Mouse (Mus musculus): ENCODE measurements around the gene Fut8. TPM values are rescaled to one million over a fixed set of nuclear protein-coding genes. Genes with fewer than 3 reads are reported as not detected.

The Fut8 gene
- polyA plus RNA-seq, 1 experiment from 2014 or later = 26.2 TPM

GRCm38 (mm10) chr12:77309507-77309906 lies 71.6 kb downstream of the Fut8 start:
- Histone ChIP-seq H3K27ac (no peak overlapping the region), H3K4me3 (replicated peaks) (no peak overlapping the region), H3K9ac (replicated peaks) (no peak overlapping the region), H3K9me3 (no peaks in the 10 kb centered on the region), H3K27me3 (no peaks in the 10 kb centered on the region), H3K4me1 (replicated peaks) (0 out of 2 replicates have a peak, but pooled peaks cover 6% of the 10 kb centered on the region), H3K36me3 (no peaks in the 10 kb centered on the region), H3K4me2 (no peak overlapping the region)
- no peak for ATAC-seq (ENCODE audit: insufficient number of reproducible peaks, insufficient read depth, low FRiP score, low TSS enrichment, low read depth)

- Histone ChIP-seq H3K27ac (no peak overlapping the region), H3K9me3 (no peaks in the 10 kb centered on the region), H3K9ac (replicated peaks) (no peak overlapping the region), H3K27me3 (no peaks in the 10 kb centered on the region), H3K4me2 (no peak overlapping the region), H3K36me3 (no peaks in the 10 kb centered on the region), H3K4me3 (replicated peaks) (no peak overlapping the region), H3K4me1 (replicated peaks) (no peaks in the 10 kb centered on the region; the same call in 1 of the 2 replicates)
- ATAC-seq (ENCODE audit: insufficient number of reproducible peaks, insufficient read depth, low FRiP score, low TSS enrichment, low read depth) = no peak
Measured at GRCm38 (mm10) chr12:77313502-77313901, 75.6 kb downstream of the Fut8 start.

- Histone ChIP-seq H3K4me1 (replicated peaks) (no peaks in the 10 kb centered on the region; the same call in 1 of the 2 replicates), H3K36me3 (no peaks in the 10 kb centered on the region), H3K27ac (no peak overlapping the region), H3K4me2 (no peak overlapping the region), H3K27me3 (no peaks in the 10 kb centered on the region), H3K4me3 (replicated peaks) (no peak overlapping the region), H3K9me3 (no peaks in the 10 kb centered on the region), H3K9ac (replicated peaks) (no peak overlapping the region)
- no peak for ATAC-seq (ENCODE audit: insufficient number of reproducible peaks, insufficient read depth, low FRiP score, low TSS enrichment, low read depth)
- 61% methylated on average over 3 of the region's 3 CpGs for WGBS
Measured at GRCm38 (mm10) chr12:77324142-77324541, 86.2 kb downstream of the Fut8 start.

- H3K9ac ChIP-seq (replicated peaks) = no peak overlapping the region
- no peak overlapping the region for H3K4me2 ChIP-seq
- H3K4me3 ChIP-seq (replicated peaks) = no peak overlapping the region
- H3K27ac ChIP-seq = no peak overlapping the region
- H3K36me3 ChIP-seq = no peaks in the 10 kb centered on the region
- no peaks in the 10 kb centered on the region for H3K4me1 ChIP-seq (replicated peaks)
- H3K27me3 ChIP-seq = no peaks in the 10 kb centered on the region
- no peak for ATAC-seq (ENCODE audit: insufficient number of reproducible peaks, insufficient read depth, low FRiP score, low TSS enrichment, low read depth)
- H3K9me3 ChIP-seq = no peaks in the 10 kb centered on the region
- 82% methylated on average over 1 of the region's 1 CpGs for WGBS
Measured at GRCm38 (mm10) chr12:77346521-77346920, 108.6 kb downstream of the Fut8 start.

GRCm38 (mm10) chr12:77349543-77349942 lies 111.6 kb downstream of the Fut8 start:
- no peak overlapping the region for H3K27ac ChIP-seq
- no peaks in the 10 kb centered on the region for H3K9me3 ChIP-seq
- no peak for ATAC-seq (ENCODE audit: insufficient number of reproducible peaks, insufficient read depth, low FRiP score, low TSS enrichment, low read depth)
- H3K4me1 ChIP-seq (replicated peaks) = no peaks in the 10 kb centered on the region
- no peaks in the 10 kb centered on the region for H3K27me3 ChIP-seq
- no peak overlapping the region for H3K9ac ChIP-seq (replicated peaks)
- H3K4me2 ChIP-seq = no peak overlapping the region
- H3K4me3 ChIP-seq (replicated peaks) = no peak overlapping the region
- H3K36me3 ChIP-seq = no peaks in the 10 kb centered on the region

GRCm38 (mm10) chr12:77415720-77416119 lies 177.8 kb downstream of the Fut8 start:
- Histone ChIP-seq H3K4me3 (replicated peaks) (no peak overlapping the region), H3K27ac (no peak overlapping the region), H3K4me1 (replicated peaks) (no peaks in the 10 kb centered on the region), H3K9ac (replicated peaks) (no peak overlapping the region), H3K27me3 (no peaks in the 10 kb centered on the region), H3K36me3 (no peaks in the 10 kb centered on the region), H3K4me2 (no peak overlapping the region), H3K9me3 (no peaks in the 10 kb centered on the region)
- 87% methylated on average over 1 of the region's 1 CpGs for WGBS
- no peak for ATAC-seq (ENCODE audit: insufficient number of reproducible peaks, insufficient read depth, low FRiP score, low TSS enrichment, low read depth)

- no peak overlapping the region for H3K9ac ChIP-seq (replicated peaks)
- no peak for ATAC-seq (ENCODE audit: insufficient number of reproducible peaks, insufficient read depth, low FRiP score, low TSS enrichment, low read depth)
- 82% methylated on average over 6 of the region's 6 CpGs for WGBS
- H3K4me3 ChIP-seq (replicated peaks) = no peak overlapping the region
- no peaks in the 10 kb centered on the region for H3K4me1 ChIP-seq (replicated peaks)
- no peaks in the 10 kb centered on the region for H3K27me3 ChIP-seq
- no peaks in the 10 kb centered on the region for H3K36me3 ChIP-seq
- H3K27ac ChIP-seq = no peak overlapping the region
- no peaks in the 10 kb centered on the region for H3K9me3 ChIP-seq
- H3K4me2 ChIP-seq = no peak overlapping the region
Measured at GRCm38 (mm10) chr12:77421667-77422393, 183.9 kb downstream of the Fut8 start.

GRCm38 (mm10) chr12:77426093-77426492 lies 188.2 kb downstream of the Fut8 start:
- Histone ChIP-seq H3K9ac (replicated peaks) (no peak overlapping the region), H3K4me3 (replicated peaks) (no peak overlapping the region), H3K27me3 (no peaks in the 10 kb centered on the region), H3K4me1 (replicated peaks) (no peaks in the 10 kb centered on the region), H3K9me3 (no peaks in the 10 kb centered on the region), H3K36me3 (no peaks in the 10 kb centered on the region), H3K4me2 (no peak overlapping the region), H3K27ac (no peak overlapping the region)
- WGBS = 88% methylated on average over 3 of the region's 3 CpGs
- ATAC-seq (ENCODE audit: insufficient number of reproducible peaks, insufficient read depth, low FRiP score, low TSS enrichment, low read depth) = no peak

- H3K9ac ChIP-seq (replicated peaks) = no peak overlapping the region
- no peak overlapping the region for H3K27ac ChIP-seq
- H3K27me3 ChIP-seq = no peaks in the 10 kb centered on the region
- H3K9me3 ChIP-seq = no peaks in the 10 kb centered on the region
- no peaks in the 10 kb centered on the region for H3K4me1 ChIP-seq (replicated peaks)
- no peak overlapping the region for H3K4me3 ChIP-seq (replicated peaks)
- WGBS = 65% methylated on average over 1 of the region's 1 CpGs
- ATAC-seq (ENCODE audit: insufficient number of reproducible peaks, insufficient read depth, low FRiP score, low TSS enrichment, low read depth) = no peak
- no peak overlapping the region for H3K4me2 ChIP-seq
- H3K36me3 ChIP-seq = no peaks in the 10 kb centered on the region
Measured at GRCm38 (mm10) chr12:77428165-77428564, 190.2 kb downstream of the Fut8 start.

- no peak for ATAC-seq (ENCODE audit: insufficient number of reproducible peaks, insufficient read depth, low FRiP score, low TSS enrichment, low read depth)
- Histone ChIP-seq H3K36me3 (no peaks in the 10 kb centered on the region), H3K9ac (replicated peaks) (no peak overlapping the region)
Measured at GRCm38 (mm10) chr12:77429381-77429780, 191.5 kb downstream of the Fut8 start.

GRCm38 (mm10) chr12:77436733-77437132 lies 198.8 kb downstream of the Fut8 start:
- Histone ChIP-seq H3K4me3 (replicated peaks) (no peak overlapping the region), H3K36me3 (no peaks in the 10 kb centered on the region), H3K4me1 (replicated peaks) (no peaks in the 10 kb centered on the region), H3K27me3 (no peaks in the 10 kb centered on the region), H3K27ac (no peak overlapping the region), H3K9ac (replicated peaks) (no peak overlapping the region), H3K9me3 (no peaks in the 10 kb centered on the region), H3K4me2 (no peak overlapping the region)
- no peak for ATAC-seq (ENCODE audit: insufficient number of reproducible peaks, insufficient read depth, low FRiP score, low TSS enrichment, low read depth)
- WGBS = 90% methylated on average over 2 of the region's 2 CpGs

More at GRCm38 (mm10) chr12:77429381-77429780, 191.5 kb downstream of the Fut8 start:
- no peaks in the 10 kb centered on the region for H3K27me3 ChIP-seq
- H3K4me1 ChIP-seq (replicated peaks) = no peaks in the 10 kb centered on the region
- H3K27ac ChIP-seq = no peak overlapping the region
- H3K4me3 ChIP-seq (replicated peaks) = no peak overlapping the region
- no peaks in the 10 kb centered on the region for H3K9me3 ChIP-seq
- no peak overlapping the region for H3K4me2 ChIP-seq

GRCm38 (mm10) chr12:77450816-77451215 lies 212.9 kb downstream of the Fut8 start:
- WGBS = 80% methylated on average over 2 of the region's 2 CpGs

More at GRCm38 (mm10) chr12:77450816-77451215, 212.9 kb downstream of the Fut8 start:
- Histone ChIP-seq H3K4me3 (replicated peaks) (no peak overlapping the region), H3K4me2 (no peak overlapping the region), H3K9ac (replicated peaks) (no peak overlapping the region), H3K27me3 (no peaks in the 10 kb centered on the region), H3K9me3 (no peaks in the 10 kb centered on the region), H3K27ac (no peak overlapping the region), H3K4me1 (replicated peaks) (no peaks in the 10 kb centered on the region), H3K36me3 (no peaks in the 10 kb centered on the region)
- no peak for ATAC-seq (ENCODE audit: insufficient number of reproducible peaks, insufficient read depth, low FRiP score, low TSS enrichment, low read depth)
